Mouse (Mus musculus): Measurements from ENCODE around the gene Otud1.

Otud1 gene

GRCm38 (mm10) chr2:19670851-19671688, 13.5 kb downstream of the Otud1 start:
- DNase-seq (ENCODE audit: low spot score in 2 of 2): no peak

DNA sequence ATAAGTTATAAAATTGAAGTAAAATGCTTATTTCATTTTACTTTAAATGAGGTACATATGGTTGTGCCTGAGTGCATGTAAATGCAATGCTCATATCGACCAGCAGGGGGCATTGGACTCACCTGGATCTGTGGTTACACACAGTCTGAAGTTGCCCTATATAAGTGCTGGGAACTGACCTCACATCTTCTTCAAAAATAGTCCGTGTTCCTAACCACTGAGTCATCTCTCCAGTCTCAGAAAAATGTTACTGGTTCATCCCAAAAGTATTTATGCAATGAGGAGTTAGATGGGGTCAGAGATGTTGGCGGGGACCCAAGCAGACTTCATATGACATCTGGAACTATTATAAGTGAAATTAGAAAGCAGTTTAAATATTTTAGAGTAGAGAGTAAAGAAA, 25.4 kb downstream of the Otud1 start:
- DNase-seq (ENCODE audit: low spot score in 2 of 2): peak; percentile 34 to 45

GRCm38 (mm10) chr2:19685489-19686147, 28.1 kb downstream of the Otud1 start:
- no peak for DNase-seq (ENCODE audit: low spot score in 2 of 2)

DNA sequence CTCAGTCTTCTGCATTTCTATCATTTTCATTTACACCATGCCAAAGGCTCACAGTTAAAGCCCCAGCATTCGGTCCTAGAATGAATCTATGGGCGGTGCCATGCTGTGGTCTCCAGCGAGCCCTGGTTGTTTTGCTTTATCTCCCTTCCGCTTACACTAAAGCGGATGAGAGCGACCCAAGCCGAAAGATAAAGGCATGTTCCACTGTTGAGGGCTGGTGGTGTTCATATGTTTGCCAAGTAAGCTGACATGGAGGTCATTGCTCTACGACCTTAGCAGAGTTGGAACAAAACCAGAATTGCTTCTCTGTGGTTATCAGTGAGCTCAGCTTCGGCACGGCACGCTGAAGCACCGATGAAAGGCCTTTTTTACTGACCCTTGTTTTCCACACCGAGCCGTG, 32.5 kb downstream of the Otud1 start:
- no peak for DNase-seq (ENCODE audit: low spot score in 2 of 2)

GRCm38 (mm10) chr2:19699573-19700295, 42.2 kb downstream of the Otud1 start:
- DNase-seq (ENCODE audit: low spot score in 2 of 2): no peak

DNA sequence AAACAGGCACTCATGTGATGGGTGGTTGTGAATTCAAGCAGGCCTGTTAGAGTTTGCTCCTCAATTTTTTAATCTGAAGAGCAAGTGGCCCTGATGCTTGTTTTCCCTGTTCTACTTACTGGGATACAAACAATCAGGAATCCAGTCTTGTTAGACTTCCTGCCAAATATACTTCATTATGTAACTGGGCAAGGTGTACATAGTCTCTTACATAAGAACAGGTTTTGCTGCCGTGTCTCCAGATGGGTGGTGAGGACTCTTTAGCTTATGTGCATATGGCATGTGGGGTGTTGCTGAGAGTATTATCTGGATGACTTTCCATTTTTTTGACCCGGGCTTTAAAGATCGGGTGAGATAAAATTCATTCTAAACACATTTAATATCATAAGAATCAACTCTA, 43.8 kb downstream of the Otud1 start:
- no peak for DNase-seq (ENCODE audit: low spot score in 2 of 2)

DNA sequence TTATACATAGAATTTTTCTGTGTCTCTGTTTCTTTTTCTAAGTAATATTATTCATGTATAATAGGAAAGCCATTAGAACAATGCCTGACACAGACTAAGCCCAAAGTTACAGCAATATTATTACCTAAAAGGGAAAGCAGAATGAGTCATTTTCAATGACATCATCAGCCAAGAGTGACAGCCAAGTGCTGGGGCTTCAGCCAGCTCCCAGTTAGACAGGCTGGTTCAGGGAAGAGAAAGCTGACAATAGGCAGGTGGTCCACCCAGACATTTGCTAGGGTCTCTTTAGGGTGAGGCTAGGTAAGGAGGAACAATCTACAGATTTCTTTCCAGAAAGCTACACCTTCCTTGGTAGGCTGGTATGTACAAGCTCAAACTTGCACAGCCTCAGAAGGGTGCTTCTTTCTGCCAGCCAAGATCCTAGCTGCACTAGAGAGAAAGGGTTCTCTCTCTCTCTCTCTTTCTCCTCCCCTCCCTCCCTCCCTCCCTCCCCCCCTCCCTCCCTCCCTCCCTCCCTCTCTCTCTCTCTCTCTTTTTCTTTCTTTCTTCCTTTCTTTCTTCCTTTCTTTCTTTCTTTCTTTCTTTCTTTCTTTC, 45.6 kb downstream of the Otud1 start:
- no peak for DNase-seq (ENCODE audit: low spot score in 2 of 2)

- DNase-seq (ENCODE audit: low spot score in 2 of 2): no peak
Observed at GRCm38 (mm10) chr2:19703670-19704069, 46.1 kb downstream of the Otud1 start.

DNA sequence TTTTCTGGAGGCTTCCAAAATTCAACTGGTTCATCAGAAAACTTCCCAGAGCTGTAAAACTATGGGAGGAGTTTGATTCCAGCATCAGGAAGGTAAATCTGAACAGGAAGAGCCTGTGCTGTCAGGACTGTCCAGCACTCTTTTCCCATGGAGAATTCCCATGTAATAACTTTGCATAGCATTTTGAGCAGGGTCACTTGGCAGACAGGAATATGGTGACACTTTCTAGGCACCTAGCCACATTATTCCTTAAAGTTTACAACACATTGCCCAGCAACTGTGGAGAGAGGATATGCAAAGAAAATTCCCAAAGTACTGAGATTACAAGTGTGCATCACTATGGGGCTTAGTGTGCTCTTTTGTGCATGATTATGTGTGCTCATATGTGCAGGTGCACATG, 46.7 kb downstream of the Otud1 start:
- no peak for DNase-seq (ENCODE audit: low spot score in 2 of 2)

- no peak for DNase-seq (ENCODE audit: low spot score in 2 of 2)
Observed at GRCm38 (mm10) chr2:19706886-19707285, 49.3 kb downstream of the Otud1 start.

All from spleen, postnatal 36 days (tissue).